Mouse (Mus musculus) mesoderm, embryonic 11.5 days (tissue): Measurements from ENCODE around the gene Magi2.
A peak's percentile ranks its signal among the peaks of the same experiment; 100 is the strongest.

ENCODE experiments used
- DNase-seq: peaks from one replicate; pipeline ENCODE4 v3.0.0-alpha.2; 2012; ENCODE audit warnings: low read depth, low spot score

Gene Magi2

DNA sequence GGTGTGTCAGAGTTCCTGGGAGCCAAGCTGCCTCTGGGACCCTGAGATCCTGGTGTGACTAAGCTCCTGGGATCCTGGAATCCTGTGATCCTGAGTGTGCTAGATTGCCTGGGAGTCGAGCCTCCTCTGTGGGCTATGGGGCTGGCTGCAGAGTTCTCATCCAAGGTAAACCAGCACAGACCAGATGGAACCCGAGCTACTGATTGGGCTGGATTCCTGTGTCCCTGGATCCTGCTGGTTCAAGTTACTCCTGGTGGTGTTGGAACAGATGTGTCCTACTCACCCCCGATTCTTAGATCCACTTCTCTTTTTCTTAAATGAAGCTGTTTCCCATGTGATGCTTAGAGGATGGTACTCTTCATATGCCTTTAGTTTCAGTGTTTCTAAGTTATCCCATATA is 1371.4 kb downstream of the Magi2 start:
- DNase-seq: no peak

DNA sequence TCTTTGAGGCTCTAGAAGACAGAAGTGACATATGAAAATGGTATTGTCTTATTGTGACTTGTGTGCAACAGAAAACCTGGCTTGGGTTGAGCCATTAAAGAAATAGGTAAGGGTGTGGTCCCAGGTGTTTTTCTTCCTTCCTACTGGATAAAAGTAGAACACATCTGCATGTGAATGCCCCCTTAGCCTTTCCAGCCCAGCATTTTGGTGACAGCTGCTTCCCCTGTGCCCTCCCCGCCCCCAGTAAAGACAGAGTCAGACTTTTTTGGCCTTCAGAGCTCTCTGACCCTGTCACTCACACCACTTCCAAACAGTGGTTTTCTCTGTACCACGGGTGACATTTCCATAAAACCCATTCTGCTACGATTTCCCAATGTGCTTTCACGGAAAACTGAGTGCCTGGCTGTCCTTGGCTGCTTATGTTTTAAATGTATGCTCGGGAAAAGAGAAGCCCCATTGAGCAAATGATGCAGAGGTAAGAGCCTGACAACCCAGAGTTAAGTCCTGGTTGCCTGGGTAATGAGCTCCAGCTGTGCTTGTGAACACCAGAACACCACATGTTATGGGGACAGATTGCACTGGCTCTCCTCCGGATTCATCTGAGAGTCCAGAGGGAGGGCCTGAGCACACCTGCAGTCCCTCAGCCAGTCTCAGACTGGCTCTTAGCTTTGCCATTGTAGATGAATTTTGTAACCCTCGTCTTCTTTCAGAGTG is 1377.1 kb downstream of the Magi2 start:
- peak; percentile 43 for DNase-seq

DNA sequence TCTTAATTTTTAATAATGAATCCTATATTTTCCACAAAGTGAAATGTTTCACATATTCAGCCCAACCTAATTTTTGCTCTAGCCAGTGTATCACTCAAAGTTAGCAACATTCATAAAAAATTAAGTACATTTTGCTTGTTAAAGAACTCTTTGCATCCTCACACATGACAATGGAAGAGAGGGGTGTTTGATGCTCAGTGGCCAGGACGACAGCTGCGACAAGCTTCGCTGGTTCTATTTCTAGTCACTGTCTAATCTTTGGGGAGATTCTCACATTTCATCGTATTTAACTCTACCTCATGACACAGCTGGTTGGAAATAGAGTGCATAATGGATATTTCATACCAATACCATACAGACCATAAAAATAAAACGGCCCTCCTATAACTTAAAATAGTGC is 1379.7 kb downstream of the Magi2 start:
- no peak for DNase-seq

DNA sequence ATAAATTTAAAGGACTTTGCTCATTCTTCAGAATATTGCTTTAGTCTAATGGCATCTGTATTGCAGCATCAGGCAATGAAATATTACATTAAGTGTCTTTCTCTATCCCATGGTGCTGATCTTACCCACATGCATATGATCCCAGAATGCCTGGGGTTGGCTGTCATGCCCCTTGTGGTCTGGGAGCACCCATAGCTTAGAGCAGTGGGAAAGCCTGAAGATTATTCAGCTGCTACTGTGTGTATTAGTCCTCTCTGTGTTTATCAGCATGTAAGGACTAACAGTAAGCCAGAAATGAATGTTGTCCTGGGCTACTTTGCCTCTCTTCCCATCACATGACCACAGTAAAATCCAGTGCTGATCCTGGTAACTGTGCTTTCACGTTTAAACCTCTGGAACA is 1380.7 kb downstream of the Magi2 start:
- no peak for DNase-seq

DNA sequence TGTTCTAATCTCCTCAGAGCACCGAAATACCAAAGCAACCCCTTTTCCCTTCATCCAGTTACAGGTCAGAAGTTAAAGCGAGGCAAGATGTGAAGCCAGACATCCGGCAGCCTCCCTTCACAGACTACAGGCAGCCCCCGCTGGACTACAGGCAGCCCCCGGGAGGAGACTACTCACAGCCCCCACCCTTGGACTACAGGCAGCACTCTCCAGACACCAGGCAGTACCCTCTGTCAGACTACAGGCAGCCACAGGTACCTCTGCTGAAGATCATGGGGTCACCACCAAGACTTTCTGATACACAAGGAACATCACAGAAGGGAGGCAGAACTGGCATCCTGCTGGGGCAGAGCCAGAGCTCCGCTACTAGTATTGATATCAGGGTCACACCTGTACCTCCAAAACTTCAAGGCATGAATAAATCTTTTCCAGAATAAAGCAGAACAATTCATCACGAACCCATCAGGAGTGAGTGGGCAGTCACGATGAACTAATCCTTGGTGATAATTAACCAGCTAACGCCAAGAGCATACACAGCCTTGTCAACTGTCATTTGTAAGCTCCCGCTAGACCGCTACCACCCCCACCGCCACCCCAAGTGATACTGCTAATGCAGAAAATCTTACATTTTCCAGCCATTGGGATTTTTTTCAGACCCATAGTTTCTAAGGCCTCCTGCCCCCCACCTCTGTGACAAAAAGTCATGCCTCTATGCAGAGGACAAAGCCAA is 1382.5 kb downstream of the Magi2 start:
- DNase-seq: no peak

DNA sequence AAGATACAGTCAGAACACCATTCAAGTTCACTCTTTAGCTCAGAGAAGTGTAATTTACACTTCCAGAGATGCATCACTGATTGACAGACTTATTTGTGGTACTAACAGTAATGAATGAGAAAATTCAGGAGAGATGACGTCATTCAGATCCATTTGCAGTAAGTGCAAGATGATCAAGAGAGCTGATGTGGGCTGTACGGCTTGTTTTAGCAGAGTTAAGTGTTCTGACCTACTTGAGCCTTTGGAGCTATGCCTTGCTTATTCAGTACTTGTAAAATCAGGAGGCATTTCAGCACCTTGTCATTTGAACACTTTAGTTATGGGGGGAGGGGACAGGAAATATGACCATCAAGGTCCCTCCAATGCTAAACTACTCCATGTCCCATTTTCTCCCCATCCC is 1383.8 kb downstream of the Magi2 start:
- no peak for DNase-seq

DNA sequence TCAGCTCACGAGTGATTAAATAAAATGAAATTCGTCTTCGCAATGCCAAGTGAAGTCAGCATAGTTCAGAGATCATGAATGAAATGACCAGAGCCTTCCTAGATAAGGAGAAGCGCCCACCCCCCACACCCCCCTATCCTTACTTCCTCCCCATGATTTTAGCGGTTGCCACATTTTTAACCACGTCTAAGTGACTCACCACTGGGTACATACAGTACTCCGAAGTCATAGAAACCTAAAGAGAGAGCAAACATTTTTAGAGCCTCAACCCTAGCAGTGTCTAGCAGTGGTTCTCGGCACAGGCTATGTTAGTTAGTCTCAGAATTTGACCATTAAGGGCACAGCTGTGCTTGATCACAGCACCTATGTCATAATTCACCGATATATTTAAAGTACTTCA is 1385.8 kb downstream of the Magi2 start:
- no peak for DNase-seq

DNA sequence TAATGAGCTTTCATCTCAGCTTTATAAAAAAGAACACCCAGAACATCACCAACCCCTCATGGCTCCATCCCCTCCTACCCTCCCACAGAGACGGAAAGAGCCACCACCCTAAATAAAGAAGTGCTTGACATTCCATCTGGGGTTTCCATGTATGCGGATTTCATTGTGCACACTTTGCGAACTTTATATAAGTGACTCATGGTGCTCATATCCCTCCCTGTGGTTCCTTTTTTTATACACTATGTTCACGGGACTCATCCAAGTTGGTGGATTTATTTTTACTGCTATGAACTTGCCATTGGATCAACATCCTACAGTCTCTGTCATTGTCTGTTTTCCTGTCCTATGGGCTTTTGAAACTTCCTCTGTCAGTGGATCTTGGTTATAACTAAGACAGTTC is 1388.1 kb downstream of the Magi2 start:
- no peak for DNase-seq

DNA sequence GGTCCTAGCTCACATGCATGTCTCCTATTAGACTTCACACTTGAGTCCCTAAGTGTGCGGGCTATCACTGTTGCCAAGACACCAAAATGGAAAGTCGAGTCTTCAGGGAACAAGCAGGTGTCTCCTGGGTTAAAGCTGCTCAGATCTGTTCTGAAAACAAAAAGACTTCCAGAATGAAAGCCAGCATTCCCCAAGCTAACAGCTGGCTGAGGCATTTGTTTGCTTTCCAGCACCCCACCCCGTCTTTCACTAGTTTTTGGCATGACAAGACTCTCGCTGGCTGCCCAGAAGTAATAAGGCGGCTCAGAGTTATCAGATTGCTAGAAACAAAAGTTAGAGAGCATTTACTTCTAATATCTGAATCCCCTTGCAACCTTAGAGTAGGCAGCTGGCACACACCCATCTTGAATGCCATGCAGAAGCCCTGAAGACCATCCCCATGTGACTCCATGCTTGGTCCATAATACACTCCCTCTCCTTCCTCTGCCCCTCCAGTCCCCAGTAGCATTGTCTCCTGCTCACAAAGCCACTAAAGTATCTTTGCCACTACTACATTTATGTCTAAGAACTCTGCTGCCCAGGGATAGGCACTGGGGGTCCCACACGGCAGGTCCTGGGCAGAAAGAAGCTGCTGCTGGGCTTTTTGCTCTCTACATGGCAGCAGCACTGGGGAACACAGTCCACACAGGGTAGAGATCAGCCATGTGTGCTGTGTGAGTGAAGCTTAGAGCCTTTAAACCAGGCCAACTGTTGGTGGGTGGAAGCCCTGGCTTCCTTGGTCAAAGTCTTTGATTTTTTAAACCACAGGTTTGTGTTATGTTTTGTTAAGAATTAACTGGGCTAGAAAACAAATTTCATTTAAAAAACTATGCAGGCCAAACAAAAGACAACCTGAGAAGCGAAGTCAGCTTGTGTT is 1394.0 kb downstream of the Magi2 start:
- no peak for DNase-seq

DNA sequence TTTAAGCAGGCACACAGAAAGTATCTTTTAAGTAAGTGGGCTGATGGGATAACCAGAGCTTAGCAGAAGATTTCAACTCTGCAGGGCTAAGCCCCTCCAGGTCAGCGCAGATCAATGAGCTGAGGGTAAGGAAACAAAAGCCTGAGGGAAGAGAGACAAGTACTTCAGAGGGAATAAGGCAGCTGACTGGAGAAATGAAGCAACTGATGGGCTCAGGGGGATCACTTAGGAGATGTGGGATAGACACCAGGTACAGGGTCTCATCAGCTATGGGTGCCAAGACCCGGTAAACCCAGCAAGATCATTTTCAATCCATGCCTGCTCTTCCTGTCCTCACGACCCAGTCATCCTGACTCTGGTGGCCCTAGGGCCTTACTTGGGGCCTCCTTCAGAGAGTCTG is 1395.6 kb downstream of the Magi2 start:
- DNase-seq: no peak

DNA sequence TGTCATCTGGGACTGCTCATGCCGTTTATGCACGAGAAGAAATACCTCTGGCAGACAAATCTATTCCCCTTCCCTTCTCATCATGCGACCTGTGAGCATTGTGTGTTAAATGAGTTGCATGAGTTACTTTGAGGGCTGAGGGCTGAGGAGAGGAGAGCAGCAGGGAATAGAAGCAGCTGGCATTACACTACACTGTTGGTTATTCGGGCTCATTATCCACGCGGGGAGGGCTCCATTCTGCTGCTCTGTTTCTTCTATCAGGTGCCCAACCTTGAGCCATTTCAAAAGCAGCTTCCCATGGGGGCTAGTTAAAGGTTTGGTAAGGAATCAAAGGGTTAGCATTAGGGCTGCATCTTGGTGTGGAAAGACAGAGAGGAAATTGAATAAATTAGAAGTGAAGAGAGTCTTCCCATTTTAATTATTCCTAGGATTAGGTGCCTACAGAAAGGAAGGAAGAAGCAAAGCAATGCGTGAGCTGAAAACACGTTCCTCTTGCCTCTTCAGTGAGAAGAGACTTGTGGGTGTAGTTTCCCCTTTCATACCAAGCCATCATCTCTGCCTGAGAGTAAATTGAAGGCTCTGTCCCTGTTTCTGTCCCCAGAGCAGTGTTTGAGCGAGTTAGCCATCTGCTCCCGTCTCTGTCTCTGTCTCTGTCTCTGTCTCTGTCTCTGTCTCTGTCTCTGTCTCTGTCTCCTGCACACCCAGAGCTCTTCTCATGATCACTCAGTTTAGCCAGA is 1396.2 kb downstream of the Magi2 start:
- no peak for DNase-seq

DNA sequence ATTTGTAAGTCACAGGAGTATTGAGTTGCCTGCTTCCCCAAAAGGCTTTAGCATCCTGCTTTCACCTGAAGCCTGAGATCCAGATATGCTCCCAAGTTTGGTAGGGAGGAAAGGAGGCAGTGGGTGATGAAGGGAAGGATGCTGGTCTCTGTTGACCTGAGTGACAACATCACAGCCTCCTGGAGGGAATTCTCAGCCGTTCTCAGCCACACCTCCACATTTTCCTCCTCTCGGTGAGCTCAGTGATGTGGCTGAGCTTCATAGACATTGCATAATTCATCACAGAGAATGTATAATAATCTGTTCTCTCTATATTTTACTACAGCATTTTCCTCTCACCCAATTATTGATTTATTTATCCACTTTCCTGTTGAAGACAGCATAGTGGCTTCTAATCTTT is 1398.3 kb downstream of the Magi2 start:
- DNase-seq: no peak

DNA sequence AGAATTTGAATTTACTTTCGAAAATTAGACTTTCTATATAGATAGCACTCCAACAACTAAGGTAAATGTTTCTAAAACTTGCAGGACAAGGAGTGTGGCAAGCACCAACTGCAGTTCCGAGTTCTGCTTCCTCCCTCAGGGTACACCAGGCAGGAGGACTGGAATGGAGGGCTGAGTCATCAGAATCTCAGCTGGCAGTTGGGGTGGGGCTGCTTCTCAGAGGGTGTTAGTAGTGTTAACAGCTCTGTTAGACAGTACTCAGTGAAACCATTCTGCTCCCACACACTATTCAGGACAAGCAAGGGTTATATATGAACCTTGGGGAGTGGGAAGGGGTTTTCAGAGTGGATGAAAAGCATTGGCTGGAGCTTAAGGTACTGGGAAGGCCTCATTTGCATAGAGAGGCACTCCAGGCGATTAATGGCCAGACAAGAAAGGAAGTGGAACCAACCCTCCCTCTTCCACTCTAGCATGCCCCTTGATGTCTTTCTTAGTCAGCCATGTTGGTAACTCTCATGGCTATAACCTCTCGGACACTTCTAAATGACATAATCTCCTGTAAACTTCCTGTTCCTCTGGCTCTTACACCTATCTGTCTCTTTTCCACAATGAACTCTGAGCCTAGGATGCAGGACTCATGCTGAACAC is 1402.2 kb downstream of the Magi2 start:
- DNase-seq: no peak

DNA sequence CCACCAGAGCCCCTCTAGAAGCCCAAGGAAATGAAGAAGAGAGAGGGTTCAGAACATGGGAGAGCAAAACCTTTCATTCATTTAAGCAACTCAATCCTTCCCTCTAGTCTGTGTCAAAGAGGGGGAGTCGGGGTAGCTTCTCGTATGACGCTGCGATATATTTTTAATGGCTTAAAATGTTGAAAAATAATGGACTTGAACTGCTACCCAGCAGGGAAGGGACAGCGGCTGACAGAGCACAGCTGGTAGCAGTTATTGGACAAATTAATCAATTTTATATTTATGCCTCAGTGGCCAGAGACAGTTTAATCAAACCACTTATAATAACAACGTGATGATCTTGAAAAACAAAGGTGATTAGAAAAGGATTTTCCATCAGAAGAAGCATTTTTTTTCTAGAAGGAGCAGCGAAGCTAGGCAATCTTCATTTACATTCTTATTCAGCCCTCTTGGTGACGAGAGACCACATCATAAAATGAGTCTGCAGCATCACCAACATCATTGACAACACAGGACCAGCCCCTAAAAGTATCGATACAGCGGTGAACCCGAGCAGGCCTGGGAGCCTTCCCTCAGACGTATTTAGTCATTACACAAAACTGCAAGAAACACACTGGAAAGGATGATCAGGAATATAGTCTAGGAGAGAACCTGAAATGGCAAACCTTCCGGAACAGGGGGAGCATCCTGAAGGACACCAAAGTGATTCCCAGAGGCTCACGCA is 1407.4 kb downstream of the Magi2 start:
- DNase-seq: no peak

DNA sequence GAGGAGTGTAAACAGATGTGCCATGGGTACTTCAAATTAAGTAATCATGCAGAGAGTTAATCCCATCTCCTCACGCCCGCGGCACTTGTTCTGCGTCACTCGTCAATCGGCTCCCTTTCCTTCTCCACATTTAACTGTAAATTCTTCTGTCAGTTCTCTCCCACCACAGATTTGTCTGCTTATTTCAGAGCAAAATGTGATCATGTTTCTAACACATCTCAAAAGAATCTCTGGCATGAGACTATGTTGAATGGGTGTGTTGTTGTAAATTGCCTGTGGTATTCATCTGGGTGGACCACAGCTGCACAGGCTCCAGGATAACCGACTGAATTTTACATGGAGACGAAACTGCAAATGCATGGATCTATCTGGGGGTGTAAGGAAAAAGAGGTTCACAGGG is 1408.0 kb downstream of the Magi2 start:
- no peak for DNase-seq

DNA sequence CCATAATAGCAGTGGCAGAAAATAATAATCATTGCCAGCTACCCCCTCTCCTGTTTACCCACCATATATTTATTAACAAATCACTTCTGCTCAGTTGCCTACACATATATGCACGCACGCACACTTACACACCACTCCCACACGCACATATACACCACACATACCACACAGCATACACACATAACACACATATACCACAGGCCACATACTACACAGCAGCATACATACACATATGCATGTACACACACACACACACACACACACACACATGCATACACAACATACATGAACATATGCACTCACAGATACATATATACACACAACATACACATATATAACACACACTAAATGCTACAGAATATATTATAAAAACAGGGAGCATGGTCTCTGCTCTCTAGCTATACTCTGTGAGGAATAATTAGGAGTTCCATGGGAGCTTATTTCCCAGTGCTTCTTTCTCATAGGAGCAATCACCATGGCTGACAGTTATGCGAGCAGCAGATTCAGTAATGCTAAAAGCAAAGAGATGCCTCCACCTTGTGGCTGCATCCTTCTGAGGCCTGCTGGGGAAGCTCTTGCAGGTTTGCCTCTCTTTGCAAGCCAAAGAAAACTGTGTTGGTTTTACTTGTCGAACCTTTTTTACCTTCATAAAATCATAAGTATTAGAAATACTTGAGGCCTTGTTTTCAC is 1410.6 kb downstream of the Magi2 start:
- no peak for DNase-seq

DNA sequence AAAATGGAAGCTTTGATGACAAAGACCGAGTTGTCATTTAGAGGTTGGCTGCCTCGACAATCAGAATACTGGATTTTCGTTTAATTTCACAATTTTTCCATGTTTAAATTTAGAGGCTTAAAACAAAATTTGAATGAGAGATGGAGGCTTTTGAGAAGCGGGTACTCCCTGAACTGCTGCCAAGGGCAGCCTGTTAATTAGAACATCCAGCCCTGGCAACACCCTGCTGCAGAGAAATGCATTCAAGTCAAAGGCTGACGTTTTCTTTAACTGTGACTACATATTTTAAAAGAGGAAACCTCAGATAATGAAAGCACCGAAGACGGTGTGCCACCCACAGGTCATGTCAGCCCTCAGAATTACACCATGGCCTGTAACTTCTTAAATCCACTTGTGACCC is 1415.4 kb downstream of the Magi2 start:
- no peak for DNase-seq

DNA sequence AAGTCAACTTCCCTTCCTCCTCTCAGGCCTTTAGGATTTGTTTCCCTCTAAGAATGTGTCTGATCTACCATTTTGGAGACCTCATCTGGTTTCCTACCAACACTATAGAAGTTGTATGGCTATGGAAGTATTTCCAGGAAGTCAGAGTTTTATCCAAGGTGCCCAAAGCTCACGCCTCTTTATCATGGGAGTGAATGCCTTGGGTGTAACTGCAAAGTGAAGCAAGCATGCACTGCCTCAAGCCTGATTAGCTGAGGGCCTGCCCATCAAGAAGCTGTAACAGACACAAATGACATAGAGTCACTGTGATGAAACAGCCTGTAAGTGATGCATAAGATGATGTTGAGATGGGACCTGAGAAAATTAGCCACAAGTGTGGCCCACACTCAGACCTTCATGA is 1416.9 kb downstream of the Magi2 start:
- no peak for DNase-seq

DNA sequence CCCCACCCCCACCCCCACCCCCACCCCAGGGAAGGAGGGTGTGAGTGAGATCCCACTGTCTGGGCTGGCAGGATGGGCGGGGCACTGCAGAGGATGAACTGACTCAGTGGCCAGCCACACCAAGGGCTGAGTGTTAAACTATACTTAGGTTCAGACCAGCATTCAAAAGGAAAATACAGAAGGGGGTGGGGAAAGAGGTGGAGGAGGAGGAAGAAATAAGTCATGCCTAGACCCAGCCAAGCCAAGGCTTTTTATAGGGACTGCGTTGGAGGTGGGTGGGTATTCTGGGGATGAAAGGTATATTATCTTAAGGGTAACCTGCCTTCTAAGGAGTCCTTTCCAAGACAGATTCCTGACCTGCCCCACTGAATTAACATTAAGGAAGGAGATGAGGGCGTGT is 1420.1 kb downstream of the Magi2 start:
- DNase-seq: no peak
